Mouse (Mus musculus) left cerebral cortex, adult 18-20 months (tissue): Measurements from ENCODE around the gene Slc27a5. TPM values are rescaled to one million over a fixed set of nuclear protein-coding genes. Genes with fewer than 3 reads are reported as not detected.

Experiments used
- DNase-seq, 2 experiments: peaks; one replicate each; pipeline ENCODE4 v3.0.0; 2021 to 2022; ENCODE audit warnings: low spot score in 2 of 2, mixed read lengths in 1 of 2
- long read RNA-seq, 2 experiments: library from polyadenylated mRNA; stranded (forward); transcript quantifications; one replicate each; pipeline ENCODE4 v2.0.0; 2021
- total RNA-seq, 2 experiments: library from RNA; stranded (reverse); gene quantifications; 2 replicates each; pipeline ENCODE4 v1.2.3; 2021

Gene Slc27a5
- total RNA-seq: under 1 TPM in 1 of 2 experiments, not detected in 1; 0.28 TPM
- long read RNA-seq, experiment 1: 0 reads
- long read RNA-seq, experiment 2: 0 reads

DNA sequence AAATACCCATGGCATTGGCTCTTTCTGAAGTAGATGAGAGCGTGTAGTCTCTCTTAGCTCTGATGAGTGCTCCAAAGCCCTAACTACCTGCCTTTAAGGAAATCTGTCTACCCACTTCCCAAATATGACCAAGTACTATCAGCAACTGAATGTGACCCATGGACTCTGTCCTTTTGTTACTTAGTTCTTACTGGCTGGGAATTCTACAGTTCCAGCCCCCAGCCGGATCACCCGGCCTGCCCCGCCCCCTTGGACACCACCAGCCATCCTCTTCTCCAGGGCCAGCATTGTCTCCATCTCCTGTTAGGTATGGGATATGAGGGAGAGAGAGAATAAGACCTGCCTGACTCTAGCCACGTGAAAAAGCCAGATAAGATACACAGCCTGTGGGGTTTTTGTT lies at the start of gene Slc27a5:
Slc27a5 (minus strand) TSS at position 140 of the 400 bp plus-strand sequence.
- no peak for DNase-seq

DNA sequence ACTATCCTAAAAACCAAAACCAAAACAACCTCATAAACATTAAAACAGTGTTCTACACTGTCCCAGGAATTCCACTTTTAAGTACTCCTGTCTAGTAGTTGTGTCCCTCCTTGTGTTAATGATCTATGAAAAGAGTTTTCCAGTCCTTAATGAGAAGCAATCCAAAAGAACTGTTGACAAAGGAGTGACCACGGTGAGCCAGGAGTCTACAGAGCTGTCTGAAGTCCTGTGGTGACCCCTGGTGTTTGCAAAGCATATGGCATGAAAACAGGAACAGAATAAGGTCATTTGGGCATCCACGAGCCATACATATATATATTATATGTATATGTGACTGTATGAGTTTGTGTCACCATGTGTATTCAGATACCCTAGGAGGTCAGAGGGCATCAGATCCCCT lies 48.1 kb upstream of the Slc27a5 start:
- DNase-seq: no peak

DNA sequence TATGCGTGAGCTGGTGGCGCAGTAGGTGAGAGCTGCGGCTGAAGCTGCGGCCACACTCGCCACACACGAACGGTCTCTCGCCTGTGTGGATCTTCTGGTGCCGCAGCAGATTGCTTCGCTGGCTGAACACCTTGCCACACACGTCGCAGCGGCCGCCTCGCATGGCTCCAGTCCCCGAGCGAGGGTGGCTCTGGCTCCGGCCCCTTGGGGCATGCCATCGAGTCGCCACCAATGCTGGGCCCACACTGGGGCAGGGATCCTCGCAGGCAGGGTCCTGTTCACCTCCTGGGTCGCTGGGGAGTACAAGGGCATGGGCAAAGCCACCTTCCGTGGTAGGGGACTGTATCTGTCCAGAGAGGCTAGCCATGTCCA lies 46.2 kb upstream of the Slc27a5 start:
- no peak for DNase-seq

GRCm38 (mm10) chr7:13043445-13044253 lies 45.7 kb upstream of the Slc27a5 start:
- peak; percentile 47 to 60 for DNase-seq

DNA sequence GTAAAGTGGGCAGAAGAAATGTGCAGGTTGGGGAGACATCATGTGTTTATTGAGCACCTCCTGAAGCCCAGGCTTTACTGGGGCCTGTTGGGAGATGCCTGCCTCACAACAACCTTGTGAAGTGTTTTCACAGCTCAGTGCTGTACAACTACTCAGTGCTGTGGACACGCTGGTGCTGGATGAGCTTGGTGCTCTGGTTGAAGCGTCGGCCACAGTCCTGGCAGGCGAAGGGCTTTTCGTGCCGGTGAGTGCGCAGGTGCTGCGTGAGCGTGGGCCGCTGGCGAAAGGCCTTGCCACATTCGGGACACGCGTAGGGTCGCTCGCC lies 45.1 kb upstream of the Slc27a5 start:
- DNase-seq: no peak

DNA sequence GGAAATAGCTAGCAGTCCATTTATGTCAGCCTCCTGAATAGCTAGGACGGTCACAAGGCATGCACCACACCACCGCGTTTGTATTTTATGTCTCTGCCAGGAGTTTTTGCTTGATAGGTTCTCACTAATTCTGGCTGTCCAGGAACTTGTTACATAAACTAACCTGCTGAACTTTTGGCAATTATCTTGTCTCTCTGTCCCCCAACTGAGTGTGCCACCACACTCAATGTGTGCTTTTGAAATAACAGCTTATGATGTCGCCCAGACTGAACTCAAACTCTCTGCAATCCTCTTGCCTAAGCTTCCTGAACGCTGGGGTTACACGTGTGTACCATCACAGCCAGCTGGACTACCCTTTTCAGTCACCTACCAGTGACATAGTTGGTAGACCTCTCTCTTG lies 44.5 kb upstream of the Slc27a5 start:
- DNase-seq: no peak

- no peak for DNase-seq
Measured at GRCm38 (mm10) chr7:13041256-13041655, 43.3 kb upstream of the Slc27a5 start.

- DNase-seq: no peak
Measured at GRCm38 (mm10) chr7:13039181-13039580, 41.2 kb upstream of the Slc27a5 start.

DNA sequence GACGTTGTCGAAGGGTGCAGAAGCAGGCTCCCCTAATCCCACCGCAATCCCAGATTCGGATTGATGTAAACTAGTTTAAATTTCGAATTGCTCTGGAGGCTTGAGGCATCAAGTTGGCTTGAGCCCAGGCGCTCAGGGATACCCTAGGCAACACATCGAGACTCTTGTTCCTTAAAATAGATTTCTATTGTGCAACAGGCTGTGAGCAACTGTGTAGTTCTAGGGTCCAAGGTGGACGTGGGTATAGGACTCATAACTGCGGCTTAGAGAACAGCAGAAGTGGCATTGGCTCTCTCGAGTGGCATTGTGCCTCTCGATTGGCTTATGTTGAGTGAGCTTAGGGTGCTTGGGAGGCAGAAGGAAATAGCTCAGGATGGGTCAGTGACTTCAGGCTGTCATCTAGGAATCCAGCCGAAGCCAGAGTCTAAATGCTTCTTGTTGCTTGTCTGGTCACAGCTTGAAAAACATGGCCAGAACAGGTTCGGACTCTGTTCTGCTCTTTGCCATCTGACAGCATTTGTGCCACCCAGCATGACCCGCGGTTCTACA lies 40.7 kb upstream of the Slc27a5 start:
- no peak for DNase-seq

DNA sequence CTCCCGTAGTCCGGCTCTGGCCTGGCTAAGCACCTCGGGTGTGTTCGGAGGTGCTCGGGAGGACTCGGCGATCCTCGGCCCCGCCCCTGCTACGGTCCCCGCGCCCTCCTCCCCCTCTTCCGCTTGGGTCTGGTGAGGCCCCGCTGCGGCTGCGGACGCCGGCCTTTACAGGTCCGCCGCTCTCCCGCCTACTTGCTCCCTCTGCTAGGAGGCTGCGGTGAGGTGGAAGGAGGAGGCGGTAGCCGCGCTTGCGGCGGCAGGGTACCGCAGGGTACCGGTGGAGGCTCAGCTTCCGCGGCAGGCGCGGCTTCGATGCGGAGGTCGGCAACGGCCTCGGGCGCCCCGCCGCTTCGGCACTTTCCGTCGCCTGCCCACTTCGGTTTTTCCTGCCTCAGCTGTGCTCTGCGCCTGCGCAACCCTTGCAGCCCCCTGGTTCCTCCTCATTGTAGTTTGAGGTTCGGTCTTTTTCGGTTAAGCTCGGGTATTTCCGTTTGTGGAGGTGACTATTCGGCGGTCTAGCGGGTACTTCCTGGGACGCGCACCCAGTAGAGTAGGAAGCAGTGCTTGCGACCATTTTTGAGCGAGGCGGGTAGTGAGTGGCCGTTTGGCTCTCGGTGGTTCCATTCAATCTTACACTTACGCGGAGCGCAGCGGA lies 40.0 kb upstream of the Slc27a5 start, which contains the start of gene Ube2m:
Ube2m (minus strand) TSS at position 375 of the 655 bp plus-strand sequence.
- DNase-seq: peak; percentile 99 to 100

DNA sequence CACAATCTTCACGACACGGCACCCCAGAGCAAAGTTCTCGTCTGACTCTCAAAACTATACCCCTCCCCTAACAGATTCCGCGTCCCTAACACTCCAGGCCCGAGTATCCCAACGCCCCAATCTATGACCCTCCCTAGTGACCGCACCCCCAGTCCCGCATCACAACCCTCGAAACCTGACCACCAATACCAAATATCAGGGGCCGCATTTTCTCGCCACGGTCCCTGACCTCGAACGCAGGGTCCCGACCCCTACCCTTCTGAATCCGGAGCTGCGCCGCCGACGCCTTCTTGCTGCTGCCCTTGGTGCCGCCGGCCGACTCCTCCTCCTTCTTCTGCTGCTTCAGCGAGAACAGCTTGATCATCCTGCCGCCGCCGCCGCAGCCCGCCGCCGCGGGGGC lies 39.4 kb upstream of the Slc27a5 start:
- DNase-seq: no peak

- no peak for DNase-seq
Measured at GRCm38 (mm10) chr7:13036806-13037205, 38.8 kb upstream of the Slc27a5 start.

DNA sequence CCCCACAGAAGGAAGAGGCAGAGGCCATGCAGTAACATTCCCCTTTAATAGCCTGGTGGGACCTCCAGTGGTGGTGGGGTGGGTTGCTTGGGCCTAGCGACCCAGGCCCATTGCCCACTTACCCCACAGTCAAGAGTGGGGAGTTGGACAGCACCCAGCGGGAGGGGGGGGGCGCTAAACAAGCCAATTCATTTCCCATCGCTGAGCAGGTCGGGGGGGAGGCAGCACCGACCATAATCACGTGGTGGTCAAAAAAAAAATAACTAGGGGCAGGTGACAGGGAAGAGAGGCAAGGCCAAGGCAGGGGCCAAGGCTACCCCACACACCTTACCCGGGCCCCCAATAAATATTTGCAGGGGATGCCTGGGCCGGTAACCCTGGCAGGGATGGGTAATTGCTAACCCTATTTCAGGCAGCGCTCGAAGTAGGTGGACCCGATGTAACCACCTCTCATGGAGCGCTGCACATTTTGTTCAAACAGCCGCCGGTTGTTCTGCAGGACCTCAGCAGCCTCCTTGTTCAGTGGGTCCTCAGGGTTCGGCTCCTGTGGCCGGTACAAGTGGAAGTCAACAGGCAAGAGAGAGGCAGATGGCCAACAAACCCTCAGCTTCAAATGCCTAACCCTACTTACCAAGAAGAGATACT lies 37.3 kb upstream of the Slc27a5 start:
- no peak for DNase-seq

DNA sequence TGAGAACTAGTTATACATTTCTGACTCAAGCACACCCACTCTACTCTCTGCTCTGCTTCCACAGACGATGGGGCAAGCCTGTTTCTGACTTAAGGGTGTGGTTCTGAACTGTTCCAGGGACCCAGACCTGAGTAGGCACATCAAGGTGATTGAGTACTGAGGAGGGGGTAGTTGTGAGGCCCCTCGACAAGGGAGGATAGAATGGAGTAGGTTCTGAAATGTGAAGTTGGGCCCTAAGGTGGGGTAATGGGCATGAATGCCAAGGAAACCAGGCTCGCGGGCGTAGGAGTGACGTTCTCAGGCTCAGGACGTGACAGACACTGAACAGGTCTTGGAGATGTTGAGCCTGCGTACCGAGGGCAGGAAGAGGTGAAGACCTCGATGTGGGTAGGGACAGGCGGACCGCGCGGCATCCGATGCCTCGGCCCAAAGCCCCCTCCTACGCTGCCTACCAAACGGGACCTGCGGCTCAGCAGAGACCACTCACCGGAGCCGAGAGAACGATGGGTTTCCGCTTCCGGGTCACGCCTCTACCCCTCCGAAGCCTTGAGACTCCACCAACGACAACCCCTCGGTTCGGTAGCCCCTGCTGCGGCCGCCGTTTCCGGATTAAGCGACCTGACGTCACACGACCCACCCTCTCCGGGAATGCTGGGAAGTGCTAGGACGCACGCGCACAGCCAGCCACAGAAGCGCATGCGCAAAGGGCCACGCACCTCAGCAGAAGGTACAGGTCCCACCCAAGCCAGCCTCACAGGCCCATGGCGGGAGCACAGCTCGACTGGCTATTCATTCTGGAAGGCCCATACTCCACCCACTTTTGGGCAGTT lies 36.4 kb upstream of the Slc27a5 start, which contains the start of gene Chmp2a:
Chmp2a (minus strand) TSS at position 660 of the 830 bp plus-strand sequence.
- peak; percentile 99 for DNase-seq

- DNase-seq: no peak
Measured at GRCm38 (mm10) chr7:13033451-13034147, 35.6 kb upstream of the Slc27a5 start.

DNA sequence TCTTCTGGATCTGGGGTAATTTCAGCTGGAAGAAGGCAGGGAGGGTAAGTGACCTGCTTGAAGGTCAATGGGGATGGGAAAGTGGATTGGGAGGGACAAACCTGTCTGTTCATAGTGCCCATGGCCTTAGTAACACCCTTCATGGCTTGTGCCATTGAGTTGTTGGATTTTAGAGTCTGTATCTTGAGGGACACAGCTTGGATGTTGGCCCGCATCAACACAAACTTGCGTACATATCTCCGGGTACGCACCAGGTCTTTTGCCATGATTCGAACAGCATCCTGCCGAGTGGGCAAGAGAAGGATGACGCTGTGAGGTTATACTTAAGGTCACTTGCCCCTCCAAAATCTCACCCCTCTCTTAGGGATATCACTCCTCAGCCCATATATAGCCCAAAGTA lies 34.5 kb upstream of the Slc27a5 start:
- DNase-seq: no peak

DNA sequence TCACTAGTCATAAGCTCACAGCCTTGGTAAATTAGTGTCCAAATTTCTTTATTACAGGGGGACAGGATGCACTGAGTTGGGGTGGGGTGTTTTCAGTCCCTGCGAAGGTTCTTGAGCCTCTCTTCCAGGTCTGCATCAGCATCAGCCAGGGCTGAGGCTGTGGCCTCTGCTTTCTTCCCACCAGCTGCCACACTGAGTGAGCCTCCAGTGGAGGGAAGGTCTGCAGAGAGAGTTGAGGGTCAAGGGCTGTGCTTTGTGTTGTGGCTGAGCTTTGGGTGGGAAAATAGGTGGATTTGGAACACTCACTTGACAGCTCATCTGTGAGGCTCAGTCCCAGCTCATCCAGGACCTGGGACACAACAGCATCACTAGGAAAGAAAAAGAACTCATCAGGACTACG lies 34.0 kb upstream of the Slc27a5 start:
- no peak for DNase-seq

DNA sequence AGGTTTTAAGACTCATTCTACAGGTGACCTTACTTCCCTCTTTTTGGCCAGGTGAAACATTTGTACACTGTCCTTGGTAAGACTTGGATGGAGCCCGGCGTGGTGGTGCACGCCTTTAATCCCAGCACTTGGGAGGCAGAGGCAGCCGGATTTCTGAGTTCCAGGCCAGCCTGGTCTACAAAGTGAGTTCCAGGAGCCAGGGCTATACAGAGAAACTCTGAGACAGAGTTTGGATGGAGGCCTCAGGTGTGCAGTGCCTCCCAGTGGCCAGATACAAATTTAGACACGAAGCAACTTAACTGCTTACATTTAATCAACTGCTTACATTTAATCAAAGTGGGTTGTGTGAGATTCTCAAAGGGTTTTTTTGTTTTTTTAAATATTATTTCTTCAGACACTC lies 33.1 kb upstream of the Slc27a5 start:
- DNase-seq: no peak

GRCm38 (mm10) chr7:13028986-13029385 lies 31.0 kb upstream of the Slc27a5 start:
- DNase-seq: no peak

GRCm38 (mm10) chr7:13025511-13026112 lies 27.6 kb upstream of the Slc27a5 start:
- DNase-seq: no peak
